Mouse (Mus musculus): ENCODE measurements around the gene Noxa1. TPM values are rescaled to one million over a fixed set of nuclear protein-coding genes. Genes with fewer than 3 reads are reported as not detected.

Noxa1 gene
- polyA plus RNA-seq, 1 experiment, result not detected

DNA sequence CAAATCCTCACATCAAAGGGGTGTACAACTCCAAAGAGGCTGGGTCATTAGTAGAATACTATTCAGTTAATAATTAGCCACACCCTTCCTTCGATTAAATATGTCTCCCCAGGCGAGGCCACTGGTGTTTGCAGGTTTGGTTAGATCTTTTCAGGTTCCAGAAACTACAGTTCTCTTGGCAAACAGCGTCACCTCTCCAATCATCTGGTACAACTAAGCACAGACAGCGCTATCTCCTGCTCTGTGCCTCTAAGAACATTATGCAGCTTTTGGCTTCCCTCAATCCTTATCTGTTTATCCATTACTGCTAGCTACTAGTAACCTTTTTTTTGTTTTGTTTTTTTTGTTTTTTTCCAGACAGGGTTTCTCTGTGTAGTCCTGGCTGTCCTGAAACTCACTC lies 25.4 kb downstream of the Noxa1 start:
- H3ac ChIP-seq (ENCODE audit: control insufficient read depth, insufficient read length, low read depth), result no peak overlapping the region
- no peaks in the 10 kb centered on the region for H3K79me3 ChIP-seq (ENCODE audit: low read depth)
- TF ChIP-seq USF1 (IDR thresholded peaks at IDR 0.05; ENCODE audit: low read depth) (no peak), MYOG (IDR thresholded peaks at IDR 0.05; ENCODE audit: control insufficient read depth, extremely low read depth, insufficient read length) (no peak), MYOD1 (IDR thresholded peaks at IDR 0.05; ENCODE audit: control insufficient read depth, insufficient read length, low read depth) (no peak), FOSL1 (IDR thresholded peaks at IDR 0.05; ENCODE audit: insufficient read depth, low read length, poor library complexity, severe bottlenecking) (no peak)
- H3K79me2 ChIP-seq (ENCODE audit: control insufficient read depth, insufficient read depth), result no peaks in the 10 kb centered on the region
- no peak overlapping the region for H3K4me3 ChIP-seq (ENCODE audit: insufficient read depth, poor library complexity, severe bottlenecking)
- H3K36me3 ChIP-seq (ENCODE audit: control insufficient read depth, insufficient read depth), result no peaks in the 10 kb centered on the region
- peaks cover 4% of the 10 kb centered on the region for H3K27me3 ChIP-seq (ENCODE audit: control insufficient read depth, insufficient read depth, insufficient read length)

DNA sequence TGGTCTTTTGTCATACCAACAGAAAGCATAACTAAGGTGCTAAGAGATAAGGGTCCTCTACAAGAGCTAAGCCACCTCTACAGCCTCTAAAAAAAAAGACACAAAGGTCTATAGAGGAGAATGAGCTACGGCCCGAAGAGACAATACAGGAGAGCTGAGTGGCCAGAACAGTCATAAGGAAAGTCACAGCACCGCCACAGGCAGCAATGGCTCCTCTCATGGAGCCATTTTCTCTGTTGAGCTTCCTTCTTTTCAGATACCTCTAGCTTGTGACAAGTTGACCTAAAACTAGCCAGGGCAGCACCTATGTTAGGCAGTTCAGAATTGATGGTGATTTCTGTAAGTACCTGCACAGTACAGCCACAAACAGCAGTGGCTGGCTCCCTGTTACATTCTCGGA lies 28.4 kb downstream of the Noxa1 start:
- no peak overlapping the region for H3K4me3 ChIP-seq (ENCODE audit: insufficient read depth, poor library complexity, severe bottlenecking)
- no peak overlapping the region for H3ac ChIP-seq (ENCODE audit: control insufficient read depth, insufficient read length, low read depth)
- H3K36me3 ChIP-seq (ENCODE audit: control insufficient read depth, insufficient read depth), result peaks cover 5% of the 10 kb centered on the region
- no peaks in the 10 kb centered on the region for H3K79me3 ChIP-seq (ENCODE audit: low read depth)
- H3K79me2 ChIP-seq (ENCODE audit: control insufficient read depth, insufficient read depth), result no peaks in the 10 kb centered on the region
- TF ChIP-seq USF1 (IDR thresholded peaks at IDR 0.05; ENCODE audit: low read depth), result no peak
- no peak for TF ChIP-seq MAX (IDR thresholded peaks at IDR 0.05)
- no peak for TF ChIP-seq MYOG (IDR thresholded peaks at IDR 0.05; ENCODE audit: control insufficient read depth, extremely low read depth, insufficient read length)
- no peak for TF ChIP-seq FOSL1 (IDR thresholded peaks at IDR 0.05; ENCODE audit: insufficient read depth, low read length, poor library complexity, severe bottlenecking)
- no peak for TF ChIP-seq CTCF (IDR thresholded peaks at IDR 0.05; ENCODE audit: control insufficient read depth, insufficient read depth, insufficient read length)
- TF ChIP-seq CEBPB (IDR thresholded peaks at IDR 0.05; ENCODE audit: low read depth), result no peak
- no peak for TF ChIP-seq MYOD1 (IDR thresholded peaks at IDR 0.05; ENCODE audit: control insufficient read depth, insufficient read length, low read depth)
- H3K27me3 ChIP-seq (ENCODE audit: control insufficient read depth, insufficient read depth, insufficient read length), result peaks cover 4% of the 10 kb centered on the region

DNA sequence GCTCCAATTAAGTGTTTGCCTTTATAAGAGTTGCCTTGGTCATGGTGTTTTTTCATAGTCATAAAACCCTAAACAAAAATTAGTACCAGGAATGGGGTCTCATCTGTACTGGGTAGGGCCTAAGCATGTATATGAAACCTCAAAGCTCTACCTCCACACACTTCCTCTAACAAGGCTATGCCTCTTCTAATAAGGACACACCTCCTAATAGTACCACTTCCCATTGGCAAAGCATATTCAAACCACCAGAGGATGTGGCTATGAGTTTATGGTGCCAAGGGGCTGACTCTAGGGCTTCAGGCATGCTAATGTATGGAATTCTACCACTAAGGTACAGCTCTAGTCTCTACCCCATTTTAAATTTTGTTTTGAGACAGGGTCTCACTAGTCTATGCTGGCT lies 29.4 kb downstream of the Noxa1 start:
- no peaks in the 10 kb centered on the region for H3K79me3 ChIP-seq (ENCODE audit: low read depth)
- no peak overlapping the region for H3ac ChIP-seq (ENCODE audit: control insufficient read depth, insufficient read length, low read depth)
- H3K27me3 ChIP-seq (ENCODE audit: control insufficient read depth, insufficient read depth, insufficient read length), result peaks cover 4% of the 10 kb centered on the region
- H3K36me3 ChIP-seq (ENCODE audit: control insufficient read depth, insufficient read depth), result peaks cover 6% of the 10 kb centered on the region
- H3K4me3 ChIP-seq (ENCODE audit: insufficient read depth, poor library complexity, severe bottlenecking), result no peak overlapping the region
- TF ChIP-seq MYOG (IDR thresholded peaks at IDR 0.05; ENCODE audit: control insufficient read depth, extremely low read depth, insufficient read length), result no peak
- no peak for TF ChIP-seq CEBPB (IDR thresholded peaks at IDR 0.05; ENCODE audit: low read depth)
- no peak for TF ChIP-seq CTCF (IDR thresholded peaks at IDR 0.05; ENCODE audit: control insufficient read depth, insufficient read depth, insufficient read length)
- no peak for TF ChIP-seq MAX (IDR thresholded peaks at IDR 0.05)
- TF ChIP-seq MYOD1 (IDR thresholded peaks at IDR 0.05; ENCODE audit: control insufficient read depth, insufficient read length, low read depth), result no peak
- TF ChIP-seq FOSL1 (IDR thresholded peaks at IDR 0.05; ENCODE audit: insufficient read depth, low read length, poor library complexity, severe bottlenecking), result no peak
- TF ChIP-seq USF1 (IDR thresholded peaks at IDR 0.05; ENCODE audit: low read depth), result no peak
- H3K79me2 ChIP-seq (ENCODE audit: control insufficient read depth, insufficient read depth), result no peaks in the 10 kb centered on the region

- no peak overlapping the region for H3ac ChIP-seq (ENCODE audit: control insufficient read depth, insufficient read length, low read depth)
- no peaks in the 10 kb centered on the region for H3K79me2 ChIP-seq (ENCODE audit: control insufficient read depth, insufficient read depth)
- TF ChIP-seq MYOD1 (IDR thresholded peaks at IDR 0.05; ENCODE audit: control insufficient read depth, insufficient read length, low read depth) (no peak), CEBPB (IDR thresholded peaks at IDR 0.05; ENCODE audit: low read depth) (no peak), MAX (IDR thresholded peaks at IDR 0.05) (no peak), MYOG (IDR thresholded peaks at IDR 0.05; ENCODE audit: control insufficient read depth, extremely low read depth, insufficient read length) (no peak), CTCF (IDR thresholded peaks at IDR 0.05; ENCODE audit: control insufficient read depth, insufficient read depth, insufficient read length) (no peak), FOSL1 (IDR thresholded peaks at IDR 0.05; ENCODE audit: insufficient read depth, low read length, poor library complexity, severe bottlenecking) (no peak), USF1 (IDR thresholded peaks at IDR 0.05; ENCODE audit: low read depth) (no peak)
- H3K4me3 ChIP-seq (ENCODE audit: insufficient read depth, poor library complexity, severe bottlenecking), result no peak overlapping the region
- peaks cover 4% of the 10 kb centered on the region for H3K27me3 ChIP-seq (ENCODE audit: control insufficient read depth, insufficient read depth, insufficient read length)
- H3K36me3 ChIP-seq (ENCODE audit: control insufficient read depth, insufficient read depth), result peaks cover 18% of the 10 kb centered on the region
- H3K79me3 ChIP-seq (ENCODE audit: low read depth), result no peaks in the 10 kb centered on the region
Observed at GRCm38 (mm10) chr2:25064285-25064684, 30.7 kb downstream of the Noxa1 start.

GRCm38 (mm10) chr2:25063523-25063922 lies 31.4 kb downstream of the Noxa1 start:
- Histone ChIP-seq H3ac (ENCODE audit: control insufficient read depth, insufficient read length, low read depth) (no peak overlapping the region), H3K79me2 (ENCODE audit: control insufficient read depth, insufficient read depth) (no peaks in the 10 kb centered on the region), H3K4me3 (ENCODE audit: insufficient read depth, poor library complexity, severe bottlenecking) (no peak overlapping the region), H3K27me3 (ENCODE audit: control insufficient read depth, insufficient read depth, insufficient read length) (no peaks in the 10 kb centered on the region), H3K79me3 (ENCODE audit: low read depth) (no peaks in the 10 kb centered on the region), H3K36me3 (ENCODE audit: control insufficient read depth, insufficient read depth) (peaks cover 22% of the 10 kb centered on the region)
- no peak for TF ChIP-seq FOSL1 (IDR thresholded peaks at IDR 0.05; ENCODE audit: insufficient read depth, low read length, poor library complexity, severe bottlenecking)
- TF ChIP-seq MYOD1 (IDR thresholded peaks at IDR 0.05; ENCODE audit: control insufficient read depth, insufficient read length, low read depth), result no peak
- no peak for TF ChIP-seq CTCF (IDR thresholded peaks at IDR 0.05; ENCODE audit: control insufficient read depth, insufficient read depth, insufficient read length)
- TF ChIP-seq MYOG (IDR thresholded peaks at IDR 0.05; ENCODE audit: control insufficient read depth, extremely low read depth, insufficient read length), result no peak
- TF ChIP-seq USF1 (IDR thresholded peaks at IDR 0.05; ENCODE audit: low read depth), result no peak
- no peak for TF ChIP-seq CEBPB (IDR thresholded peaks at IDR 0.05; ENCODE audit: low read depth)
- no peak for TF ChIP-seq MAX (IDR thresholded peaks at IDR 0.05)

DNA sequence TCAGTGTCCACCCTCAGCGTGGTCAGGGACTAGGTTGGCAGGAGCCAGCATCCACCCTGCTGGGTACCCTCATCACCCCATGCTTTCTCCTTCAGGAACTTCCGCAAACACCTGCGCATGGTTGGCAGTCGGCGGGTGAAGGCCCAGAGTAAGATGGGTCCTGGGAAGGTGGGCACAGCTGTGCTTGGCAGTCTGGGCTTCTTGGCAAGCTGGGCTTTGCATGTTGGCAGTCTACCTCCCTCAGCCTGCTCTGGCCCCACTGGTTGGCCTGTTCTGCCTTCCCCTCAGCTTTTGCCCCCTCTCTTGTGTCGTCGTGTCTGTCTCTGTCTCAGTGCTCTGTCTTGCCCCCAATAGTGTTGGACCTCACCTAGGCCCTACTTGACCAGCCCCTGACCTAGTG lies 36.0 kb downstream of the Noxa1 start:
- no peaks in the 10 kb centered on the region for H3K79me3 ChIP-seq (ENCODE audit: low read depth)
- TF ChIP-seq MYOG (IDR thresholded peaks at IDR 0.05; ENCODE audit: control insufficient read depth, extremely low read depth, insufficient read length) (no peak), MYOD1 (IDR thresholded peaks at IDR 0.05; ENCODE audit: control insufficient read depth, insufficient read length, low read depth) (no peak), CTCF (IDR thresholded peaks at IDR 0.05; ENCODE audit: control insufficient read depth, insufficient read depth, insufficient read length) (no peak), MAX (IDR thresholded peaks at IDR 0.05) (no peak)
- no peaks in the 10 kb centered on the region for H3K27me3 ChIP-seq (ENCODE audit: control insufficient read depth, insufficient read depth, insufficient read length)
- H3K36me3 ChIP-seq (ENCODE audit: control insufficient read depth, insufficient read depth), result peaks cover 22% of the 10 kb centered on the region
- H3K79me2 ChIP-seq (ENCODE audit: control insufficient read depth, insufficient read depth), result peaks cover 19% of the 10 kb centered on the region
- no peak overlapping the region for H3K4me3 ChIP-seq (ENCODE audit: insufficient read depth, poor library complexity, severe bottlenecking)
- no peak overlapping the region for H3ac ChIP-seq (ENCODE audit: control insufficient read depth, insufficient read length, low read depth)

Measured in C2C12 (cell line).